ENCODE assay signal across 10 mouse cellular contexts in genomic region chr6:134670881-134671411, GRCm38 (mm10). TPM values are rescaled to one million over a fixed set of nuclear protein-coding genes. Genes with fewer than 3 reads are reported as not detected.
A peak's percentile ranks its signal among the peaks of the same experiment; 100 is the strongest.
DNase-seq lines count a peak whose midpoint lies in the region; ATAC-seq and TF ChIP-seq lines count a peak whose summit lies in the region.
"Had no signal": no experiment of that assay in that cellular context is flagged by ENCODE, and none has a peak within 500 bp of the region (broad histone marks: within the 10 kb centered on the region; RNA-seq: fewer than 3 reads in every experiment).

No protein-coding gene starts in this region.

- no peak overlapping the region for H3K4me3 ChIP-seq in midbrain, postnatal 0 days (ENCODE audit: low read depth, low read length)
- no peak overlapping the region for H3K4me3 ChIP-seq in midbrain, embryonic 16.5 days (ENCODE audit: low read depth, low read length)
- H3K4me3 ChIP-seq in forebrain, postnatal 0 days (ENCODE audit: low read depth, low read length) = no peak overlapping the region
- H3K4me3 ChIP-seq: hindbrain, embryonic 15.5 days had no signal

- no peaks in the 10 kb centered on the region for H3K36me3 ChIP-seq in midbrain, postnatal 0 days (ENCODE audit: insufficient read depth, low read length)
- no peaks in the 10 kb centered on the region for H3K36me3 ChIP-seq in midbrain, embryonic 16.5 days (ENCODE audit: control insufficient read depth, insufficient read depth, low read length)
- H3K36me3 ChIP-seq in forebrain, postnatal 0 days (ENCODE audit: insufficient read depth) = no peaks in the 10 kb centered on the region
- H3K36me3 ChIP-seq: hindbrain, embryonic 15.5 days had no signal

- DNase-seq in midbrain, postnatal 0 days (ENCODE audit: low spot score) = peak; percentile 19
- DNase-seq in heart, adult 18-20 months = peak; percentile 64 to 71
- DNase-seq in kidney, postnatal 36 days = peak; percentile 32 to 50
- DNase-seq in testis, postnatal 14 days (ENCODE audit: low spot score) = peak; percentile 84
- DNase-seq in left cerebral cortex, adult 11 months (ENCODE audit: low spot score) = no peak
- no peak for DNase-seq in forebrain, postnatal 0 days

- 47% methylated on average over 4 of the region's 4 CpGs for WGBS in midbrain, postnatal 0 days
- WGBS in midbrain, embryonic 16.5 days = 63% methylated on average over 4 of the region's 4 CpGs
- 46% methylated on average over 4 of the region's 4 CpGs for WGBS in forebrain, postnatal 0 days

- no peaks in the 10 kb centered on the region for H3K27me3 ChIP-seq in midbrain, postnatal 0 days (ENCODE audit: insufficient read depth, low read length)
- H3K27me3 ChIP-seq in midbrain, embryonic 16.5 days (ENCODE audit: control insufficient read depth, insufficient read depth, low read depth, low read length) = no peaks in the 10 kb centered on the region
- no peaks in the 10 kb centered on the region for H3K27me3 ChIP-seq in forebrain, postnatal 0 days (ENCODE audit: insufficient read depth, low read length)
- H3K27me3 ChIP-seq: hindbrain, embryonic 15.5 days had no signal

- H3K4me1 ChIP-seq in midbrain, postnatal 0 days (ENCODE audit: insufficient read depth, low read length) = no peaks in the 10 kb centered on the region
- H3K4me1 ChIP-seq in midbrain, embryonic 16.5 days (ENCODE audit: control insufficient read depth, insufficient read depth, low read length) = no peaks in the 10 kb centered on the region
- no peaks in the 10 kb centered on the region for H3K4me1 ChIP-seq in forebrain, postnatal 0 days (ENCODE audit: insufficient read depth)

- no peak overlapping the region for H3K4me2 ChIP-seq in midbrain, postnatal 0 days (ENCODE audit: low read depth, low read length, poor library complexity, severe bottlenecking)
- no peak overlapping the region for H3K4me2 ChIP-seq in midbrain, embryonic 16.5 days (ENCODE audit: low read length)
- H3K4me2 ChIP-seq in forebrain, postnatal 0 days (ENCODE audit: low read depth) = no peak overlapping the region
- H3K4me2 ChIP-seq: hindbrain, embryonic 15.5 days had no signal

- no peak overlapping the region for H3K9ac ChIP-seq in midbrain, postnatal 0 days (replicated peaks; ENCODE audit: low read length, poor library complexity, severe bottlenecking)
- no peak overlapping the region for H3K9ac ChIP-seq in midbrain, embryonic 16.5 days (ENCODE audit: low read depth, low read length)
- H3K9ac ChIP-seq in forebrain, postnatal 0 days = no peak overlapping the region
- H3K9ac ChIP-seq: hindbrain, embryonic 15.5 days; liver, embryonic 14.5 days had no signal

- no peak for ATAC-seq in midbrain, postnatal 0 days (ENCODE audit: low FRiP score)
- no peak for ATAC-seq in midbrain, embryonic 16.5 days
- no peak for ATAC-seq in forebrain, postnatal 0 days

- TF ChIP-seq CTCF in midbrain, postnatal 0 days (IDR thresholded peaks at IDR 0.05) = no peak
- TF ChIP-seq CTCF in forebrain, postnatal 0 days (IDR thresholded peaks at IDR 0.05; ENCODE audit: low read depth) = no peak

- no peaks in the 10 kb centered on the region for H3K9me3 ChIP-seq in midbrain, postnatal 0 days (ENCODE audit: low read length)
- H3K9me3 ChIP-seq in midbrain, embryonic 16.5 days (replicated peaks; ENCODE audit: control insufficient read depth, low read length, poor library complexity, severe bottlenecking) = no peaks in the 10 kb centered on the region
- H3K9me3 ChIP-seq in forebrain, postnatal 0 days (ENCODE audit: low read length) = no peaks in the 10 kb centered on the region
- H3K9me3 ChIP-seq: hindbrain, embryonic 15.5 days had no signal

- no peak overlapping the region for H3K27ac ChIP-seq in midbrain, postnatal 0 days (ENCODE audit: low read depth, low read length)
- no peak overlapping the region for H3K27ac ChIP-seq in midbrain, embryonic 16.5 days (ENCODE audit: low read length)
- no peak overlapping the region for H3K27ac ChIP-seq in forebrain, postnatal 0 days (ENCODE audit: low read depth, low read length)
- H3K27ac ChIP-seq: hindbrain, embryonic 15.5 days; liver, embryonic 14.5 days had no signal

RNA-seq across cellular contexts. Expression of gene Borcs5, which starts 31.6 kb away (rescaled TPM):
- 56.0 and 59.0 TPM in 2 replicates for total RNA-seq in midbrain, postnatal 0 days (2014; rRNA removed)
- 39.6 and 42.7 TPM in 2 replicates for polyA plus RNA-seq in midbrain, postnatal 0 days (2015; fragmentation: Nextera tagmentation; extraction: Ambion mirVana)
- polyA plus RNA-seq in midbrain, embryonic 16.5 days (2015; fragmentation: Nextera tagmentation; extraction: Ambion mirVana) = 45.3 and 46.2 TPM in 2 replicates
- 10 to 100 TPM; 11.4 to 12.2 TPM for total RNA-seq in heart, adult 18-20 months (2021)
- total RNA-seq in forebrain, postnatal 0 days (2014; rRNA removed) = 37.4 and 41.2 TPM in 2 replicates
- polyA plus RNA-seq in forebrain, postnatal 0 days (2015; fragmentation: Nextera tagmentation; extraction: Ambion mirVana) = 42.6 and 44.2 TPM in 2 replicates

RNA-seq across cellular contexts. Expression of gene Mansc1, which starts 38.7 kb away (rescaled TPM):
- total RNA-seq in midbrain, postnatal 0 days (2014; rRNA removed) = 2.0 and 2.8 TPM in 2 replicates
- polyA plus RNA-seq in midbrain, postnatal 0 days (2015; fragmentation: Nextera tagmentation; extraction: Ambion mirVana) = 1.6 and 1.7 TPM in 2 replicates
- 1.0 and 1.2 TPM in 2 replicates for polyA plus RNA-seq in midbrain, embryonic 16.5 days (2015; fragmentation: Nextera tagmentation; extraction: Ambion mirVana)
- total RNA-seq in heart, adult 18-20 months (2021) = 1 to 10 TPM; 3.4 to 4.1 TPM
- 1.2 and 2.8 TPM in 2 replicates for total RNA-seq in forebrain, postnatal 0 days (2014; rRNA removed)
- polyA plus RNA-seq in forebrain, postnatal 0 days (2015; fragmentation: Nextera tagmentation; extraction: Ambion mirVana) = 1.4 and 1.9 TPM in 2 replicates
- total RNA-seq: neutrophil, adult 5-6 weeks had no signal

Comparison
In these comparisons a context has a peak if more than half of its experiments do, and no peak if none do; other contexts are left out.
1. DNase-seq: peak in midbrain, postnatal 0 days (single experiment), heart, adult 18-20 months (2 of 2), kidney, postnatal 36 days (2 of 2) and testis, postnatal 14 days (single experiment); none in left cerebral cortex, adult 11 months (single experiment) and forebrain, postnatal 0 days (single experiment).